Mouse (Mus musculus): ENCODE results near the gene Cdk9.

Gene Cdk9

DNA sequence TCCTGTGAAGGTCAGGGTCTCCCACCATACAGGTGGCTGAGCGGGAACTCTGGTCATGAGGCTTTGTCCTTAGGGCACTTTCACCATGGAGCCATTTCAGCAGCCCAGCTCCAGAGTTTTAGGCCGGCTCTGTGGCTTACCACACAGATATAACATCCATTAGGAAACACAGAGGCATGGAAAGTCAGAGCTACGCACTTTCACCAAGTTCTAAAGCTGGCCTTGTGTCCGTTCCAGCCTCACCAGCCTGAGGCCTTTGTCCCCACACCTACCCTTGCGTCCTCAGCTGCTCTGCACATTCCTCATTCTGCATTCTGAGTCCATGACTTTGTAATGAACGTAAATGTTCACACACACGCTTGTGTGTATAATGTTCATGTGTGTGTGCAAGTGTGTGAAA lies 7.9 kb downstream of the Cdk9 start:
- no peak for DNase-seq

DNA sequence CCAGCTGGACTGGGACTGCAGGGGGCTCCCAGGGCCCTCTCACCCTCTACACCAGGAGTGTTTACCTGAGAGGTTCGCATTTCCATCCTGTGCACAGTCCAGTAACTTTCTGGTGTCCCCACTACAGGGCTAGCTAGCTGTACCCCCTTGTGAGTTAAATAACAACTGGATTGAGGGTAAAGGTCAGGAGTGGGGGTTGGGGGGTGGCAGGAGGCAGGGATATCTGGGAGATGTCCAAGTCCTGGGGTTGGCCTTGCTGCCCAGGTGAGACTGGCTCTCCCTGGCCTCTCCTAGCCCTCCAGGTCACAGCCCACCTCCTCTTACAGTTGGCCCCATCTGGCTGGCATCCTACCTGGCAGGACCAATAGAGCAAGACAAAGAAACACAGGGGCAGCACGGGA lies 8.9 kb downstream of the Cdk9 start, which contains the start of gene Fpgs:
Gene Fpgs, minus strand, starts transcription at position 125 of the 401 bp plus-strand sequence.
- peak; percentile 89 for DNase-seq

- no peak for DNase-seq
These were observed 9.8 kb downstream of the Cdk9 start for GRCm38 (mm10) chr2:32703046-32703445.

- no peak for DNase-seq
These were observed 11.7 kb downstream of the Cdk9 start for GRCm38 (mm10) chr2:32700966-32701743.

- peak; percentile 87 for DNase-seq
These were observed 13.2 kb downstream of the Cdk9 start for GRCm38 (mm10) chr2:32699680-32700079.

- peak; percentile 93 for DNase-seq
These were observed 18.2 kb downstream of the Cdk9 start for GRCm38 (mm10) chr2:32694691-32695090.

DNA sequence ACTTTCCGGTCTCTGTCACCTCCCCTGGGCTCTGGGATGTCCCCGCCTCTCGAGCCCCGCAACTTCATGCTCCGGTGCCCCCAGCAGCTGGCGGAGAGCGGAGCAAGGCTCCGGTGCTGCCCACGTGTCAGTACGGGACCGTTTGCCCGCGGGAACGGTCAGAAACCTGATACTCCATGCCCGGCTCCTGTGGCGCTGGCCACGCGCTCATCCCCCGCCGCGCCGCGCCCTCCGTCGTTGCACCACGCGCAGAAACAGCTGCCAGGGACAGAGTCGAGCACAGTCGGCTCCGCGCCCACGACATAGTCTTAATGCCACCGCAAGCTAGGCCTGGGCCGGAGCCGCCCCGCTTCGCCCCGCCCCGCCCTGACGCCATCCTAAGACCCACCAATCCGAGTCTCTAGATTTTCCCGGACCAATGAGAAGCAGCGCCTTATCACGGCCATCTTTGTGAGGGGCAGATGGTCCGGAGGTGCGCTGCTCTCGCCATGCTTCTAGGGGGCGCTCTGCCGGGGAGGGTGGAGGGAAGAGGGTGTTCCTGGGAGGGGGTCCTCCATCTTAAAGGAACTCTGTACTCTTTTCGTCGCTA lies 19.0 kb downstream of the Cdk9 start:
- DNase-seq = peak; percentile 100

DNA sequence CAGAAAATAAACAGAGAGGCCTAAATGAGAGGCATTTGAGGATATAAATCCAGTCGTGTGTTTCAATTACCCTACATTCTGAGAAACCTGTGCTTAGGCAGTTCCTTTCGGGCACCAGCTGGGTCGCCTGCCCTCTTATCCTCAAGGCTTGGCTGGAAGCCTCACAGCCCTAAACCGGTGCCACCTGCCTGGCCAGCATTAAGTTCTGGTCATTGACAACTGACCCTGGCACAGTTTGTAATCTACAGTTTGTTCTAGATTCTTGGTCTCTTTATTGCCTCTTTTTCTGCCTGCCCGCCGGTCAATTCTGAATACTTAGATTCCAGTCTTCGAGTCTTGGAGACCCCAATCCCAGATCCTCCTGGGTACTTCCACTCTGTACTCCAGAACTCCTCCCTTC lies 19.6 kb downstream of the Cdk9 start:
- peak; percentile 90 for DNase-seq

GRCm38 (mm10) chr2:32692496-32692895 lies 20.4 kb downstream of the Cdk9 start:
- peak; percentile 96 for DNase-seq

DNA sequence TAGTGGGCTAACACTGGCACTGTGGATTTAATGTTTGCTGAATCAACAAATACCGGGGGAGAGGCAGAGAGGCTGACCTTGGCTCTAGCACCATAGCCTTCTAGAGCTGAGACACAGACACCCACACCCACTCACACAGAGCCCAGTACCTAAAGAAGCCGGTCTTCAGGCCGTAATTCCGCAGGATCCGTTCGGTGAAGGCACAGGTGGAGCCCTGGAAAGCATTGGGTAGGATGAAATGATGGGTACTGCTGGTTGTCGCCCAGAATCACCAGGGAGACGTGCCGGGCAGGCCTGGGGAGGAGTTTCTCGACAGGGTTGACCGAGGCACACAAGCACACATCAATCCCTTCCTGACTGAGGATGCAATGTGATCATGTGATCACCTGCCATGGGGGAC lies 21.8 kb downstream of the Cdk9 start:
- DNase-seq = peak; percentile 94

GRCm38 (mm10) chr2:32689420-32689819 lies 23.5 kb downstream of the Cdk9 start:
- DNase-seq = peak; percentile 98

DNA sequence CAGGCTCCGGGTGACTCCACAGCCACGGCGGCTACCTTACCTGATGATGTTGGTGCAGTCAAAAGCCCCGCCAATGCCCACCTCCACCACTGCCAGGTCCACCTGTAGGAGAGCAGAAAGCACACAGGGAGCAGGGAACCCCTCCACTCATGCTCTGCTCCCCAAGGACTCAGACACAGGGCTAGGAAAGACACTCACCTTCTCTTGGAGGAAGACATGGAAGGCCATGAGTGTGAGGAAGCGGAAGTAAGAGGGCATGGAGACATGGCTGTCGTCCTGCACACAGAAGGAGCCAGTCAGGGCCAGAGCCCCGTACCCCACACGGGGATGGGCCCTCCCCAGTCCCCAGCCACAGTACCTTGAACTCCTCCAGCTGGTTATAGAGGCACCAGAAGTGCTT lies 25.3 kb downstream of the Cdk9 start:
- peak; percentile 93 for DNase-seq

GRCm38 (mm10) chr2:32686640-32687039 lies 26.2 kb downstream of the Cdk9 start:
- peak; percentile 92 for DNase-seq

DNA sequence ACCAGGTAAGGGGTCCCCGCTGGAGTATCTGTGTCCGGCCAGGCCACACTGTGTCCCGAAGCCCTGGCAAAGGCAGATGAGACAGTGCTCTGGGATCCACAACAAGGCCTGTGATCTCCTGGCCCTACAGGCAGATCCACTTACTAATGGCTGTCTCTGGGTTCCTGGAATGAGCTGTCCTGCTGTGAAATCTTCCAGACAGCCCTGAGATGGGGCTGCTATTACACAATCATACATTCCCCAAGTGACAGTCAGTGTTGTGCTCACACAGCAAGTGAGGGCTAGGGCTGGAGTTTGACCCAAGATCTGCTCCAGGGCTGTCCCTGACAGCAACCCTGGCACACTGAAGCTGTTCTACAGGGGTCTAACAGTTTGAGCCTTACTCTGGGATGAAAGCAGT lies 27.1 kb downstream of the Cdk9 start:
- DNase-seq = peak; percentile 94

GRCm38 (mm10) chr2:32684681-32685428 lies 28.0 kb downstream of the Cdk9 start:
- DNase-seq = peak; percentile 94

- peak; percentile 93 for DNase-seq
These were observed 29.2 kb downstream of the Cdk9 start for GRCm38 (mm10) chr2:32683701-32684100.

- DNase-seq = peak; percentile 96
These were observed 30.0 kb downstream of the Cdk9 start for GRCm38 (mm10) chr2:32682721-32683417.

DNA sequence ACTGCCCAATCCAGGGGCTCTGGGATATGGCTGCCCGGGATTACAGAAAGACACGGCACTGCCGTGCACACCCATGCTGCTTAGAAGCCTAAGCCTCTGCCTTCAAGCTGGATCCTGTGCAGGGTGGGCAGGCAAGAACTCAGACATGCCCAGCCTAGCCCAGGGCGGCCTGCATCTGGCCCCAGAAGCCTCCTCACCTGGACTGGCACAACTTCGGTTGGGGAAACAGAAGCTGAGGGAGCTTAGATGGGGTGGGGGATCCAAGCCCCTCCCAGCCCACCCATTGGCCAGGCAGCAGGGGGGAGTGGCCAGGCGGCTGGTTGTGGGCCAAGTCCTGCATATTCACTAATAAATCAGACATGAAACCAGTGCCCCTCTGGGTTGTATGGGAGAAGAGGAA lies 31.1 kb downstream of the Cdk9 start:
- DNase-seq = peak; percentile 93

- peak; percentile 95 for DNase-seq
These were observed 31.8 kb downstream of the Cdk9 start for GRCm38 (mm10) chr2:32680961-32681650.

GRCm38 (mm10) chr2:32680051-32680451 lies 32.8 kb downstream of the Cdk9 start:
- DNase-seq = peak; percentile 96

DNA sequence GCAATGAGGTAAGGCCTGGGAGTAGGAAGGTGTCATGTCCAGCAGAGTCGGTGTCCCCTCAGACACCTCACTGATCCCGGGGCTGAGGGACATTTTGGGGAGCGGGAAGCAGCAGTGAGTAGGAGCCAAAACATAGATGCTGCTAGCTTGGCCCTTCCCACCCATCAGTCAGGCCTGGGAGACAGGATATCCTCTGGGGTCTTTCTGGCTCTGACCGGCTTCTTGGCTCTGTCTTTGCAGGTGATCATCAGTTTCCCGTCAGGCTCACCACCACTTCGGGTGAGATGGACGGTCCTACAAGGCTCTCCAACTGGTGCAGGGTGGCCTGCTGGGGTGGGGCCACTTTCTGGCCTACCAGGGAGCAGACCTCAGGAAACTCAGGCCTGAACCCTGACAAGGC lies 35.2 kb downstream of the Cdk9 start:
- DNase-seq = no peak

- no peak for DNase-seq
These were observed 36.1 kb downstream of the Cdk9 start for GRCm38 (mm10) chr2:32676821-32677220.

Measured in heart, adult 11 months (tissue).